Mouse (Mus musculus): ENCODE data around the gene Tcf3. TPM values are rescaled to one million over a fixed set of nuclear protein-coding genes. Genes with fewer than 3 reads are reported as not detected.

Tcf3 gene
- polyA plus RNA-seq, 1 experiment from 2014 or later: 153 TPM

- H3K4me2 ChIP-seq (replicated peaks): peak overlapping the region; percentile 95; the same call in 1 of the 2 replicates
- H3K36me3 ChIP-seq: peaks cover 52% of the 10 kb centered on the region
- no peak overlapping the region for H3K27ac ChIP-seq
- no peak for ATAC-seq (ENCODE audit: low FRiP score, low read depth)
- peaks cover 32% of the 10 kb centered on the region for H3K4me1 ChIP-seq
- no peaks in the 10 kb centered on the region for H3K9me3 ChIP-seq
- no peaks in the 10 kb centered on the region for H3K27me3 ChIP-seq
- H3K4me3 ChIP-seq: peak overlapping the region; percentile 97; the same call in 1 of the 2 replicates
- peak overlapping the region; percentile 78; the same call in 1 of the 2 replicates for H3K9ac ChIP-seq
- WGBS: 23% methylated on average over 2 of the region's 2 CpGs
These were observed 44.7 kb downstream of the Tcf3 start for GRCm38 (mm10) chr10:80388731-80389130.

DNA sequence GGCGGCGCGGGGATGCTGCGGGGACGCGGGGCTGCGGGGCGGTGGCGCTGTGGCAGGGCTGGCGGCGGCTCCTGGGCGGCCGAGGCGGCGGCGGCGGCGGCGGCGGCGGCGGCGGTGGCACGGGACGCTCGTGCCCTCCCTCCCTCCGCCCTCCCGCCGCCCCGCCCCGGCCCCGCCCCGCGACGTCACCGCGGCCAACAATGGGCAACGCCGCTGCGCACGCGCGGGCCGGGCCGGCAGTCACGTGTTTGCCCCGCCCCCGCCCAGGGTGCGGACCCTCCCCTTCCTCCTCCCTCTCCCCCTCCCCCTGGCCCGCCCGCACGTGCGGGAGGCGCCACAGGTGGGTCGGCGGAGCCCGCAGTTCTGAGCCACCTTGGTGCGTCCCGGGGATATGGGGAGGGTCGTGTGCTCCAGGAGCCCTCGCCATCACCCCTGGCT lies 45.9 kb downstream of the Tcf3 start, which contains the start of gene Mex3d:
Gene Mex3d (minus strand): TSS at position 138 of the 438 bp plus-strand sequence.
- H3K9me3 ChIP-seq: no peaks in the 10 kb centered on the region
- H3K36me3 ChIP-seq: peaks cover 52% of the 10 kb centered on the region
- WGBS: 0% methylated on average over 8 of the region's 61 CpGs
- no peaks in the 10 kb centered on the region for H3K27me3 ChIP-seq
- H3K27ac ChIP-seq: peak within 1 kb of the TSS; percentile 80
- H3K4me1 ChIP-seq: peaks cover 41% of the 10 kb centered on the region
- ATAC-seq (ENCODE audit: low FRiP score, low read depth): peak; percentile 45
- H3K4me2 ChIP-seq (replicated peaks): peak within 1 kb of the TSS; percentile 95
- H3K9ac ChIP-seq: peak within 1 kb of the TSS; percentile 99
- H3K4me3 ChIP-seq: peak within 1 kb of the TSS; percentile 97

- peak overlapping the region; percentile 95 for H3K4me2 ChIP-seq (replicated peaks)
- peaks cover 52% of the 10 kb centered on the region for H3K36me3 ChIP-seq
- peak overlapping the region; percentile 97 for H3K4me3 ChIP-seq
- H3K27ac ChIP-seq: peak overlapping the region; percentile 80
- peaks cover 41% of the 10 kb centered on the region for H3K4me1 ChIP-seq
- H3K27me3 ChIP-seq: no peaks in the 10 kb centered on the region
- 0 out of 2 replicates have a peak, but pooled peaks have one; percentile 0 for ATAC-seq (ENCODE audit: low FRiP score, low read depth)
- no peaks in the 10 kb centered on the region for H3K9me3 ChIP-seq
- peak overlapping the region; percentile 99 for H3K9ac ChIP-seq
- WGBS: under 1% methylated on average over 78 of the region's 94 CpGs
These were observed 46.5 kb downstream of the Tcf3 start for GRCm38 (mm10) chr10:80386735-80387471.

GRCm38 (mm10) chr10:80385811-80386734 lies 47.4 kb downstream of the Tcf3 start:
- peak; percentile 39 for ATAC-seq (ENCODE audit: low FRiP score, low read depth)
- H3K4me2 ChIP-seq (replicated peaks): peak overlapping the region; percentile 95

DNA sequence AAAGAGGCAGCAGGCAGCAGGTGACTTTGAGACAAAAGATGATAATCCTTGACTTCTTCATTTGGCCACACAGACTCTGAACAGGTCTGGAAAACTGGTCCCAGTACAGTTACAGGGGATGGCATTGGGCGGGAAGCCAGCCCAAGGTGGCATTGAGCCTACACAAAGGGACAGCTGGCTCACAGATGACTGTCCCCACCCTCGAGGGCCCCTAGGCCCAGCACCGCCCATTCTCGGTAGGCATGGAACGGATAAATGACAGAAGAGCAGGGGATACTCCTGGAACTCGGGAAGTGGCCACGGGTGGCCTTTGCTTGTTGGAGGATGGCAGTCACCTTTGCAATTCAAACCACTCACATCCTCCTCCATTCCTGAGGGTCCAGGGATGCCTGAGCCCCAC lies 48.1 kb downstream of the Tcf3 start:
- 15% methylated on average over 7 of the region's 7 CpGs for WGBS
- H3K4me2 ChIP-seq (replicated peaks): peak overlapping the region; percentile 95
- no peak for ATAC-seq (ENCODE audit: low FRiP score, low read depth)
- peaks cover 46% of the 10 kb centered on the region for H3K4me1 ChIP-seq
- peaks cover 51% of the 10 kb centered on the region for H3K36me3 ChIP-seq
- peak overlapping the region; percentile 97 for H3K4me3 ChIP-seq
- H3K27me3 ChIP-seq: no peaks in the 10 kb centered on the region
- no peaks in the 10 kb centered on the region for H3K9me3 ChIP-seq
- H3K27ac ChIP-seq: peak overlapping the region; percentile 80
- H3K9ac ChIP-seq: peak overlapping the region; percentile 99

More at GRCm38 (mm10) chr10:80385811-80386734, 47.4 kb downstream of the Tcf3 start:
- WGBS: under 1% methylated on average over 34 of the region's 34 CpGs
- peaks cover 45% of the 10 kb centered on the region for H3K4me1 ChIP-seq
- H3K27ac ChIP-seq: peak overlapping the region; percentile 80
- peaks cover 52% of the 10 kb centered on the region for H3K36me3 ChIP-seq
- H3K9me3 ChIP-seq: no peaks in the 10 kb centered on the region
- no peaks in the 10 kb centered on the region for H3K27me3 ChIP-seq
- H3K4me3 ChIP-seq: peak overlapping the region; percentile 97
- peak overlapping the region; percentile 99 for H3K9ac ChIP-seq

GRCm38 (mm10) chr10:80384709-80385108 lies 48.7 kb downstream of the Tcf3 start:
- Histone ChIP-seq H3K4me1 (peaks cover 46% of the 10 kb centered on the region), H3K36me3 (peaks cover 51% of the 10 kb centered on the region), H3K27me3 (no peaks in the 10 kb centered on the region), H3K27ac (no peak overlapping the region; the same call in 1 of the 2 replicates), H3K9ac (peak overlapping the region; percentile 99), H3K4me3 (peak overlapping the region; percentile 97), H3K9me3 (no peaks in the 10 kb centered on the region), H3K4me2 (replicated peaks) (peak overlapping the region; percentile 95)
- 71% methylated on average over 7 of the region's 7 CpGs for WGBS
- no peak for ATAC-seq (ENCODE audit: low FRiP score, low read depth)

GRCm38 (mm10) chr10:80384115-80384639 lies 49.3 kb downstream of the Tcf3 start:
- 88% methylated on average over 4 of the region's 4 CpGs for WGBS
- peak overlapping the region; percentile 99 for H3K9ac ChIP-seq
- H3K4me3 ChIP-seq: peak overlapping the region; percentile 97
- no peak for ATAC-seq (ENCODE audit: low FRiP score, low read depth)
- H3K27me3 ChIP-seq: no peaks in the 10 kb centered on the region
- peaks cover 56% of the 10 kb centered on the region for H3K36me3 ChIP-seq
- no peak overlapping the region for H3K27ac ChIP-seq
- H3K4me1 ChIP-seq: peaks cover 46% of the 10 kb centered on the region
- peak overlapping the region; percentile 95 for H3K4me2 ChIP-seq (replicated peaks)
- H3K9me3 ChIP-seq: no peaks in the 10 kb centered on the region

GRCm38 (mm10) chr10:80383431-80383830 lies 50.0 kb downstream of the Tcf3 start:
- Histone ChIP-seq H3K27ac (no peak overlapping the region), H3K4me2 (replicated peaks) (peak overlapping the region; percentile 95; the same call in 1 of the 2 replicates), H3K4me3 (peak overlapping the region; percentile 12; the same call in 1 of the 2 replicates), H3K36me3 (peaks cover 56% of the 10 kb centered on the region), H3K4me1 (peaks cover 40% of the 10 kb centered on the region), H3K27me3 (no peaks in the 10 kb centered on the region), H3K9ac (0 out of 2 replicates have a peak overlapping the region, but pooled peaks have one; percentile 5), H3K9me3 (no peaks in the 10 kb centered on the region)
- ATAC-seq (ENCODE audit: low FRiP score, low read depth): no peak
- WGBS: 60% methylated on average over 4 of the region's 4 CpGs

DNA sequence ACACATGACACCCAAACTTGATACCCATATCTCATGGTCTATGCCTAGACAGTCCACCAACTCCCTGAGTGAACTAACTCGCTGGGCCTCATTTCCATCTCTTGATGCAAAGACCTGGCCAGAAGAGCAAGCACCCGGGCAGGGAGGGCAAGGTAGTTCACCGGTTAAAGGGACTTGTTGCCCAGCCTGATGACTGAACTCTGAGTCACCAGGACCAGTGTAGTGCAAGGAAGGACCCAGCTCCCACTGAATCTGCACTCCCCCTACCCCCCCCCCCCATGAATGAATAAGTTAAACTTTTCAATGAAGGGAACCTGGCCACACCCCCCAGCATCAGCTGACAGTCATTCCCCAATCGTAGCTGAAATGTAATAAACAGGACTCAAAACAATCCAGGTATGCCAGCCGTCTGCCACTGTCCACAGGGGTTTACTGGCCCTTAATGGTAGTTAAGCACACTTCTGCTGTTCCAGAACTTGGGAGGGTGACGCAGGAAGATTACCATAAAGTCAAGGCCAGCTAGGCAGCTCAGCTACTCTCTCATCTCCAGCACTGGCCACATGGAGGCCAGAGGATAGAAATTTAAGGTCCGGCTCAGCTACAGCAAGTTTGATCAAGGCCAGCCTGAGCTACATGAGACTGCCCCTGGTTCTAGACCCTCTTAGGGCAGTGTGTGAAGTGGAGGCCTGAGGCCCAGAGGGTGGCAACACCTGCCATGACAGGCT lies 50.6 kb downstream of the Tcf3 start:
- ATAC-seq (ENCODE audit: low FRiP score, low read depth): no peak
- WGBS: 78% methylated on average over 7 of the region's 7 CpGs
- Histone ChIP-seq H3K36me3 (peaks cover 56% of the 10 kb centered on the region), H3K4me2 (replicated peaks) (peak overlapping the region; percentile 95; the same call in 1 of the 2 replicates), H3K9ac (no peak overlapping the region), H3K4me1 (peaks cover 34% of the 10 kb centered on the region), H3K27me3 (no peaks in the 10 kb centered on the region), H3K4me3 (0 out of 2 replicates have a peak overlapping the region, but pooled peaks have one; percentile 12), H3K27ac (no peak overlapping the region), H3K9me3 (no peaks in the 10 kb centered on the region)

- 49% methylated on average over 10 of the region's 10 CpGs for WGBS
- H3K27ac ChIP-seq: no peak overlapping the region
- no peak overlapping the region for H3K4me2 ChIP-seq (replicated peaks)
- H3K9ac ChIP-seq: no peak overlapping the region
- H3K4me3 ChIP-seq: no peak overlapping the region
- H3K27me3 ChIP-seq: no peaks in the 10 kb centered on the region
- ATAC-seq (ENCODE audit: low FRiP score, low read depth): no peak
- 0 out of 2 replicates have a peak, but pooled peaks cover 5% of the 10 kb centered on the region for H3K4me1 ChIP-seq
- peaks cover 32% of the 10 kb centered on the region for H3K36me3 ChIP-seq
- H3K9me3 ChIP-seq: no peaks in the 10 kb centered on the region
These were observed 55.7 kb downstream of the Tcf3 start for GRCm38 (mm10) chr10:80377716-80378115.

DNA sequence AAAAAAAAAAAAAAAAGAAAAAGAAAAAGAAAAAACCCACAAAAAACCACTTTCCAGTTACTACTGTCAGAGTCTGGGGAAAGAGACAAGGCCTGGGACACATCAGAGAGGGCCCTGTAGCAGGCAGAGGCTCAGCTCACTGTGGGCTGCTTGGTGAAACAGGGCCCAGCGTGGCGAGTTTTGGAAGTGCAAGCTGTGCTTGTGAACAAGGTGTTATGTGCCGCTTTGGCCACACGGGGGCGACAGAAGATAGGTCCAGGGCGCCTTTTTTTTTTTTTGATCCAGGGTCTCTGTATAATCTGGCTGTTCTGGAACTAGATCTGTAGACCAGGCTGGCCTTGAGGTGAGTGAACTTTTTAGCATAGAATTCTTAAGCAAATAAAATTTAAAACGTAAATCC lies 57.3 kb downstream of the Tcf3 start:
- Histone ChIP-seq H3K36me3 (peaks cover 16% of the 10 kb centered on the region), H3K27me3 (no peaks in the 10 kb centered on the region), H3K27ac (no peak overlapping the region), H3K9me3 (no peaks in the 10 kb centered on the region), H3K9ac (no peak overlapping the region), H3K4me3 (no peak overlapping the region), H3K4me2 (replicated peaks) (no peak overlapping the region), H3K4me1 (peaks cover 9% of the 10 kb centered on the region; the same call in 1 of the 2 replicates)
- ATAC-seq (ENCODE audit: low FRiP score, low read depth): no peak
- 2% methylated on average over 7 of the region's 7 CpGs for WGBS
